Mouse (Mus musculus) neural tube, embryonic 11.5 days (tissue): ENCODE results near the gene Denr. TPM values are rescaled to one million over a fixed set of nuclear protein-coding genes. Genes with fewer than 3 reads are reported as not detected.

Source experiments
- ATAC-seq: fragments of 200-750 bp; cut with Nextera tagmentation; 2 replicates; pipeline ENCODE4 v1.8.0; 2017; ENCODE audit warnings: moderate number of reproducible peaks, mild to moderate bottlenecking, moderate TSS enrichment, moderate library complexity; ENCODE audit not compliant: insufficient read depth, low FRiP score, low TSS enrichment
- DNase-seq: peaks from one replicate; pipeline ENCODE4 v3.0.0-alpha.2; 2015; ENCODE audit warnings: low spot score
- H3K27ac ChIP-seq: fragments of 300-500 bp; sonication (generic); 2 replicates; pipeline ENCODE4 v1.5.1; 2014; ENCODE audit warnings: low read depth, mild to moderate bottlenecking, low read length
- H3K27me3 ChIP-seq: fragments of 300-500 bp; sonication (generic); 2 replicates; pipeline ENCODE4 v1.6.1; 2014; ENCODE audit warnings: mild to moderate bottlenecking, low read length, mixed read lengths; ENCODE audit not compliant: control insufficient read depth, insufficient read depth
- H3K36me3 ChIP-seq: fragments of 300-500 bp; sonication (generic); 2 replicates; pipeline ENCODE4 v1.6.1; 2014; ENCODE audit warnings: mild to moderate bottlenecking, low read length, moderate library complexity, mixed read lengths; ENCODE audit not compliant: control insufficient read depth, insufficient read depth
- H3K4me1 ChIP-seq: fragments of 300-500 bp; sonication (generic); 2 replicates; pipeline ENCODE4 v1.6.1; 2014; ENCODE audit warnings: low read length, mixed read lengths; ENCODE audit not compliant: control insufficient read depth, insufficient read depth
- H3K4me2 ChIP-seq: fragments of 300-500 bp; sonication (generic); 2 replicates; pipeline ENCODE4 v1.6.1; 2014; ENCODE audit warnings: low read depth, mild to moderate bottlenecking, moderate library complexity
- H3K4me3 ChIP-seq: fragments of 300-500 bp; sonication (generic); 2 replicates; pipeline ENCODE4 v1.5.1; 2014; ENCODE audit warnings: low read depth, low read length
- H3K9ac ChIP-seq: fragments of 300-500 bp; sonication (generic); 2 replicates; pipeline ENCODE4 v1.6.1; 2014; ENCODE audit warnings: mild to moderate bottlenecking, low read length
- H3K9me3 ChIP-seq: fragments of 300-500 bp; sonication (generic); 2 replicates; pipeline ENCODE4 v1.6.1; 2016; ENCODE audit warnings: low read length; ENCODE audit not compliant: control insufficient read depth
- WGBS: fragments of 180-500 bp; shearing (Covaris S2); extraction: QIAGEN DNeasy Blood & Tissue Kit; methylation state at CpG from one replicate; pipeline ENCODE4 v1.1.7; 2014; 5-methylcytosine and 5-hydroxymethylcytosine counted together
- polyA plus RNA-seq: library from polyadenylated mRNA; unstranded; fragments of >200 nt; fragmentation: Nextera tagmentation; extraction: Ambion mirVana; gene quantifications from 2 replicates; pipeline ENCODE4 v1.2.1, GENCODE M21; 2014

The Denr gene
- polyA plus RNA-seq, 1 experiment from 2014 or later: 146 TPM

DNA sequence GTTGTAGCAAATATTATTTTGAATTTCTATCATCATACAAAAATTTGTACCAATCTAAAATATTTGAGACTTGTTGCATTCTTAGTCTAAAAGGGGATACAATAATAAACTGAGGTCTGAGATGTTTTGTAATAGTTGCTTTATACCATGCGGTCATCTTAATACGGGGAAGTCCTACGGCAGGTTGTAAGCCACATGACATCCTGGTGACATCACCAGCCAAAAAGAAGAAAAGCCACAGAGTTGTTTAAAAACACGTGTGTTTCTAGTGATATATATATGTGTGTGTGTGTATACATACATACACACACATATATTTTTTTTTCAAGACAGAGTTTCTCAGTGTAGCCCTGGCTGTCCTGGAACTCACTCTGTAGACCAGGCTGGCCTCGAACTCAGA, 13.5 kb upstream of the Denr start:
- 94% methylated on average over 5 of the region's 5 CpGs for WGBS
- H3K4me3 ChIP-seq: no peak overlapping the region
- ATAC-seq: no peak
- no peak overlapping the region for H3K27ac ChIP-seq
- H3K9ac ChIP-seq: no peak overlapping the region
- H3K4me2 ChIP-seq: no peak overlapping the region
- DNase-seq: no peak
- H3K27me3 ChIP-seq: no peaks in the 10 kb centered on the region
- no peaks in the 10 kb centered on the region for H3K36me3 ChIP-seq
- H3K4me1 ChIP-seq: no peaks in the 10 kb centered on the region
- no peaks in the 10 kb centered on the region for H3K9me3 ChIP-seq

DNA sequence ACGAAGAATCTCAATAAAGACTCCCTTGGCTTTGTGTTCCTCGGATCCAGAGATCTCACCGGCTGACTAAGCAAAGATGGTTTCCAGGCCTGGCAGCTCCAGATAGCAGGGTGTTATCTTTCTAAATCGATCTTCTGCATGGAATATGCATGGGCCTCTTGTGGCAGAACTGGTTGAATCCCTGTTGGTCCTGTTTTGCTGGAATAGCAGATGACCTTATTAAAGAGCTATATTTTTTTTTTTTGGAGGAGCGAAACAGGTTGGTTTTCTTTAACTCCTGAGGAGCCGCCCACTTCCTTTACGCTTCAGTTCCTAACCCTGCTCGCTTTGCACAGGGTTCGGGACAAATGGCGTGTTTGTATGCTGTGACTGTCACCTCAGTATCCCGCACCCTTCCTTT, 10.6 kb upstream of the Denr start:
- 89% methylated on average over 11 of the region's 11 CpGs for WGBS
- Histone ChIP-seq H3K4me2 (no peak overlapping the region), H3K9ac (no peak overlapping the region), H3K4me1 (no peaks in the 10 kb centered on the region), H3K27me3 (no peaks in the 10 kb centered on the region), H3K4me3 (no peak overlapping the region), H3K36me3 (no peaks in the 10 kb centered on the region), H3K9me3 (no peaks in the 10 kb centered on the region), H3K27ac (no peak overlapping the region)
- DNase-seq: no peak
- ATAC-seq: no peak

DNA sequence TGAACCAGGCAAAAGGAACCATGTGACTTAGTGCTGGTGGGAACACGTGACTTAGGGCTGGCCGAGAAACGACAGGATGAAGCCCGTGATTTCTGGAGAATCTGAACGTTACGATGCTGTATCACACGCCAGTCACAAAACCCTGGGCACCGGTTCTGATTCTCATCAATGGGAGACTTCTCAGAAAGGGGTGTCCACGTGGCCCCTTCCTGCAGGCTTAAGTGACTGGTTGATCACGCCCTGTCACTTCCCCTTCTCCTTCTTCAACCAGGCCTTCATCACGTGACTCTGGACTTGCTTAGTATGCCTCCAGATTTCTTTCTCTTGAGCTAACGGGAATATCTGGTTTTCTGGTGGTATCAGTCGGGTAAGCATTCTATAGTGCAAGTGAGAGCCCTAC, 9.6 kb upstream of the Denr start:
- no peaks in the 10 kb centered on the region for H3K36me3 ChIP-seq
- H3K4me1 ChIP-seq: no peaks in the 10 kb centered on the region
- ATAC-seq (no peak), DNase-seq (no peak)
- no peak overlapping the region for H3K27ac ChIP-seq
- H3K4me3 ChIP-seq: no peak overlapping the region
- H3K9me3 ChIP-seq: no peaks in the 10 kb centered on the region
- H3K9ac ChIP-seq: no peak overlapping the region
- no peak overlapping the region for H3K4me2 ChIP-seq
- H3K27me3 ChIP-seq: no peaks in the 10 kb centered on the region
- WGBS: 86% methylated on average over 13 of the region's 13 CpGs

DNA sequence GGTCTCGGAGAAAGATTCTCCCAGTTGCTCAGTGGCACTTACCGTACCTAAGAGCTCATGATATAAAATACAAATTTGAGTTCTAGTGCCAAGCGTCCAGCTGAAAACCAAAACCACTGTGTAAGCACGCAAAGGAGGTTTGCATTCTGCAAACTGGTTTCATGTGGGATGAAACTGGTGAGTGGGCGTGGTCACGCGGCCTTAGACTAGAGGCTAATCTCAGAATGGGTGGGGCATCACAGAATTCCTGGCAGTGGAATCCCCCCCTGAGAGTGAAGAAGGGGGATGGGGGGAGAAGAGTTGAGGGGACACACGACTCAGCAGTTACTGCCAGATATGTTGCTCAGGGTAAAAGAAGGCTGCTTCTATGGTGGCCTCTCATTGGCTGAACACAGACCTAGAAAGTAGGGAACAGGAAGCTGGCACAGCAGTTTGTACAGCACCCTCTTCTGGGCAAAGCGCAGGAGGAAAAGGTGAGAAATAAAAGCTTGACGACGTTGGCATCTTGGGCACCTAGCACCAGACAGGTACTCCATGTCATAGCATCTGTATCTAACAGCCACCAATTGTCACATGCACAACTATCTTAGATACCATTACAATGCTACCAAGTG, 2.8 kb upstream of the Denr start:
- peaks cover 8% of the 10 kb centered on the region for H3K4me1 ChIP-seq
- 76% methylated on average over 11 of the region's 11 CpGs for WGBS
- no peaks in the 10 kb centered on the region for H3K9me3 ChIP-seq
- no peak overlapping the region for H3K9ac ChIP-seq
- H3K4me2 ChIP-seq: no peak overlapping the region
- ATAC-seq: no peak
- no peak for DNase-seq
- no peak overlapping the region for H3K27ac ChIP-seq
- H3K4me3 ChIP-seq: no peak overlapping the region
- H3K36me3 ChIP-seq: no peaks in the 10 kb centered on the region; the same call in 1 of the 2 replicates
- H3K27me3 ChIP-seq: no peaks in the 10 kb centered on the region

DNA sequence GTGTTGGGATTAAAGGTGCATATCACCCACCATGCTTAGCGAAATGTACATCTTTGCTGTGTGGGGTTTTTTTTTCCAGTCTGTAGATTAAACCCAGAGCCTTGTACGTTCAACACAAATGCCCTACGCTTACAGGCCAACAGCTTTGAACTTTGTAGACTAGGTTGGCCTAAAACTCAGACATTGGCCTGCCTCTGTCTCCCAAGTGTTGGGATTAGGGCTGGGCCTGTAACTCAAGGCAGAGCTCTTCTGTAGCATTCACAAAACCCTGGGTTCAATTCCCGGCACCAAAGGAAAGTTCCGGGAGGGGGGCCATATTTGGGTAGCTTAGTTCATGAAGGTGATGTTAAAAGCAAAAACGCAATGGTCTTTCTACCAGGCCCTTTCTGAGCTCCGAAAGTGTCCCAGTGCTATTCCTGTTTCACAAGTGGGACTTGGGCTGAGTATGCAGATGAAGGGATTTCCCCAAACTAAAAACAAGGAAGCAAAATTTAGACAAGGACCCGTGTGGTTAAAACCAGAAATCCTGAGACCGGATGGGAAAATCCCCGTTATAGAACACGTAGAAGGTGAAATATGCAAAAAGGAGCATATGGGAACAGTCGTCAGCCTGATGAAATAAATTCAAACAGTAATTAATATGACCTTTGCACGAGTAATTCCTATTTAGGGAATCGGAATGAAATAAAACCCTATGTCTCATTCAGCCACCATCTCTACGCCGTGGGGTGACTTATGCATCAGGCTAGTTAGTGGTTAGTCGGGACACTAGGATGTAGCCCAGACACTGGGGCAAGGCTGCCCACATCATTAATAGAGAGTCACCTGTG, 614 bp upstream of the Denr start:
- H3K27me3 ChIP-seq: no peaks in the 10 kb centered on the region
- peaks cover 8% of the 10 kb centered on the region for H3K4me1 ChIP-seq
- H3K36me3 ChIP-seq: no peaks in the 10 kb centered on the region; the same call in 1 of the 2 replicates
- H3K4me3 ChIP-seq: no peak overlapping the region
- ATAC-seq (no peak), DNase-seq (no peak)
- H3K4me2 ChIP-seq: 0 out of 2 replicates have a peak overlapping the region, but pooled peaks have one; percentile 26
- 73% methylated on average over 17 of the region's 17 CpGs for WGBS
- H3K27ac ChIP-seq: no peak overlapping the region
- H3K9ac ChIP-seq: no peak overlapping the region; the same call in 1 of the 2 replicates
- H3K9me3 ChIP-seq: no peaks in the 10 kb centered on the region

DNA sequence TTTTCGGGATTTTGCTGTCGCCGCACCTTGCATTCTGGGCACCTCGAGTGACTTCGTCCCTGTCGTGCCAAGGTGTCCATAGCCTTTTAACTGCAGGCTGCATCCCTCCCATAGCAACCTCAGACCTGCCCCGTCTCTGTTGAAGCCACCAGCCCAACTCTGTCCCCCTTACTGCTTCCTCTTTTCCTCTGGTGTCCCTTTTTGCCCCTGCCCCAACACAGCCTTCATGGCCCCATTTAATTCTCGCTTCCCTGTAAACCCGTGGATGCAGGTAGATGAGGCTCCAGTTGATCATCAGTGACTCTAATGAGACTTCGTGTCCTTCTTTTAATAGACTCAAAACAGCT, 629 bp downstream of the Denr start:
- ATAC-seq (no peak), DNase-seq (no peak)
- no peaks in the 10 kb centered on the region; the same call in 1 of the 2 replicates for H3K36me3 ChIP-seq
- no peaks in the 10 kb centered on the region for H3K27me3 ChIP-seq
- peak overlapping the region; percentile 98 for H3K9ac ChIP-seq
- H3K4me1 ChIP-seq: peaks cover 8% of the 10 kb centered on the region
- H3K4me3 ChIP-seq: peak overlapping the region; percentile 95
- no peaks in the 10 kb centered on the region for H3K9me3 ChIP-seq
- WGBS: 5% methylated on average over 10 of the region's 10 CpGs
- peak overlapping the region; percentile 75 for H3K4me2 ChIP-seq
- H3K27ac ChIP-seq: peak overlapping the region; percentile 73

DNA sequence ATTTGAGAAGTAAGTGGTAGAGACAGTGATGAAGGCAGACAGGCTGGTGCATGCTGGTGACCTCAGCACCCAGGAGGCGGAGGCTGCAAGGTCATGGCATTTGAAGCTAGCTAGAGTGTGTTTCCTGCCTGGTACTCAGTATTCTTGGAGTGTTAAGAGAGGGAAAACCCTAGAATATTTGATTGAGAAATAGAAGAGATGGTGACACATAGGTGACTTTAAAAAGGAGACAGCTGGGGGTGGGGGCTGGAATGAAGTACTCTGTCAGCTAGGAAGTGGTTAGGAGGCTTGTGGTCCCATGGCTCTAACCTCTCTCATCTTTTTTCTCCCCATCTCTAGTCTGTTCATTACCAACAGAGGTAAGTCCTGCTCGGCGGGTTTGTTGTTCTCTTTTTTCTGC, 7.9 kb downstream of the Denr start:
- ATAC-seq: no peak
- Histone ChIP-seq H3K4me1 (no peaks in the 10 kb centered on the region), H3K27me3 (no peaks in the 10 kb centered on the region), H3K9ac (no peak overlapping the region), H3K27ac (no peak overlapping the region), H3K4me2 (no peak overlapping the region), H3K36me3 (peaks cover 3% of the 10 kb centered on the region; the same call in 1 of the 2 replicates), H3K4me3 (no peak overlapping the region), H3K9me3 (no peaks in the 10 kb centered on the region)
- DNase-seq: no peak
- 94% methylated on average over 3 of the region's 3 CpGs for WGBS

DNA sequence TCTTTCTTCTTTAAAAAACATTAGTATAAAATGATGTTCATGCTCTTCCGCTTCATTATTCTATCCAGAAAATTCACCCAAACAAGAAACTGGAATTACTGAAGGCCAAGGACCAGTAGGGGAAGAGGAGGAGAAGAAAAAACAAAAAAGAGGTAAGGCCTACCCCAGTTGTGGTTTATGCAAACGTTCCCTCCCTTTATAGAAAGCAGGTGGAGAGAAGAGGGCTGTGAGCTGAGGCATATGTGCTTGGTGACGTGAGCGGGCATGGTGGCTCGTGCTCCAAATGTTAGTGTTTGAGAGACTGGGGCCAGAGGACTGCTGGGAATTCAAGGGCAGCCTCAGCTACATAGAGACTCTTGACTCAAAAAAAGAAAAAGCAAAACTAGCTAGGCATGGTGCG, 15.1 kb downstream of the Denr start:
- Histone ChIP-seq H3K9ac (no peak overlapping the region), H3K9me3 (no peaks in the 10 kb centered on the region), H3K27me3 (no peaks in the 10 kb centered on the region), H3K4me3 (no peak overlapping the region), H3K36me3 (peaks cover 11% of the 10 kb centered on the region), H3K4me1 (no peaks in the 10 kb centered on the region), H3K27ac (no peak overlapping the region), H3K4me2 (no peak overlapping the region)
- DNase-seq: no peak
- ATAC-seq: no peak
- WGBS: 95% methylated on average over 6 of the region's 6 CpGs

DNA sequence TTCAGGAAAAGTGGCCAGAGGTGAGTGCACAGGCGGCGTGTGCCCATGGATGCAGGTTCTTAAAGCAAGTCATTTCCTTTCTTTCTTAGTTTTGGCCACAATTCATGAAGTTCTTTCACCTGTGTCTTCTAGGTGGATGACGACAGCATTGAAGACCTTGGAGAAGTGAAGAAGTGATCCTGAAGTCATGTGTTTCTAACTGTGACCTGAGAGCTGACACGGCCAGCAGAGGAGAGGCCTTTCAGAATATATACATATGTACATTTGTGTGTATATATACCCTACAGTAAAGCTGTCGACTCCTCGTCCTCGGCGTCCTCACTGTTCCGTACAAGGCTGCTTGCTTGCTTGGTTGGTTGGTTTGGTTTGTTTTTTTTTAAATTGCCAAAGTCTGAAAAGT, 20.1 kb downstream of the Denr start, which contains the start of gene Gm43518:
Gene Gm43518, plus strand, starts transcription at position 301 of the 400 bp plus-strand sequence.
- H3K36me3 ChIP-seq: peaks cover 11% of the 10 kb centered on the region
- no peaks in the 10 kb centered on the region for H3K4me1 ChIP-seq
- H3K27ac ChIP-seq: no peak within 1 kb of the TSS
- no peak for DNase-seq
- no peak for ATAC-seq
- no peaks in the 10 kb centered on the region for H3K27me3 ChIP-seq
- no peak within 1 kb of the TSS for H3K9ac ChIP-seq
- H3K4me2 ChIP-seq: no peak within 1 kb of the TSS
- WGBS: 94% methylated on average over 9 of the region's 9 CpGs
- no peaks in the 10 kb centered on the region for H3K9me3 ChIP-seq
- no peak within 1 kb of the TSS for H3K4me3 ChIP-seq
